Mouse (Mus musculus) G1E (cell line): ENCODE data around the gene Nsun2.

ENCODE experiments used
- CTCF ChIP-seq: IDR thresholded peaks from 2 replicates; pipeline ENCODE4 v1.5.1; 2012; ENCODE audit warnings: low read depth, low read length, inconsistent platforms, mixed read lengths
- TAL1 ChIP-seq: conservative IDR thresholded peaks from 2 replicates; pipeline ENCODE4 v1.6.1; 2012; ENCODE audit warnings: low read depth, low read length, inconsistent platforms, mixed read lengths

- TF ChIP-seq TAL1: no peak
- no peak for TF ChIP-seq CTCF
These were observed 9.4 kb upstream of the Nsun2 start for GRCm38 (mm10) chr13:69524158-69524530.
